Mouse (Mus musculus): ENCODE measurements at regions not wholly inside any gene's neighbourhood (a gene's known extent, or its start where the extent isn't known, plus 50 kb on each side); places are given as distances from the start of the nearest gene placed in this dataset.

GRCm38 (mm10) chr12:107127591-107127990 lies 360.8 kb upstream of the 3110018I06Rik start:
- Histone ChIP-seq H3K4me3 (ENCODE audit: insufficient read depth in 1 of 2, low read depth in 1 of 2, low read length in 2 of 2, poor library complexity in 1 of 2, severe bottlenecking in 1 of 2) (no peak overlapping the region), H3K27ac (ENCODE audit: insufficient read depth, low read depth, low read length, poor library complexity, severe bottlenecking) (no peak overlapping the region), H3K9me3 (ENCODE audit: control insufficient read depth, insufficient read depth, low read depth, low read length) (no peaks in the 10 kb centered on the region), H3K36me3 (ENCODE audit: control insufficient read depth, insufficient read depth, low read length, poor library complexity, severe bottlenecking) (no peaks in the 10 kb centered on the region), H3K9ac (ENCODE audit: insufficient read depth, low read depth, low read length, poor library complexity, severe bottlenecking) (no peak overlapping the region), H3K4me1 (ENCODE audit: control insufficient read depth in 2 of 2, insufficient read depth in 2 of 2, low read length in 2 of 2, poor library complexity in 1 of 2) (no peaks in the 10 kb centered on the region)
- TF ChIP-seq CHD2 (IDR thresholded peaks at IDR 0.05; ENCODE audit: low read depth, low read length) (no peak), HCFC1 (IDR thresholded peaks at IDR 0.05; ENCODE audit: borderline replicate concordance, insufficient read depth, low read length) (no peak), MAFK (IDR thresholded peaks at IDR 0.05; ENCODE audit: insufficient read depth, low read depth, low read length) (no peak), ZNF384 (IDR thresholded peaks at IDR 0.05; ENCODE audit: low read depth, low read length) (no peak), ZC3H11A (IDR thresholded peaks at IDR 0.05; ENCODE audit: borderline replicate concordance, low read depth, low read length) (no peak)
- in situ Hi-C loops (cut with MboI; ENCODE audit: low sequenced_read_pairs in 2 of 2, unreplicated experiment in 2 of 2), result no loop called here
- no peak for DNase-seq (ENCODE audit: low read depth, low spot score)

GRCm38 (mm10) chr12:107129232-107129631 lies 359.2 kb upstream of the 3110018I06Rik start:
- no peak overlapping the region for H3K9ac ChIP-seq (ENCODE audit: insufficient read depth, low read depth, low read length, poor library complexity, severe bottlenecking)
- no peaks in the 10 kb centered on the region for H3K4me1 ChIP-seq (ENCODE audit: control insufficient read depth in 2 of 2, insufficient read depth in 2 of 2, low read length in 2 of 2, poor library complexity in 1 of 2)
- H3K4me3 ChIP-seq (ENCODE audit: insufficient read depth in 1 of 2, low read depth in 1 of 2, low read length in 2 of 2, poor library complexity in 1 of 2, severe bottlenecking in 1 of 2), result no peak overlapping the region
- no peak overlapping the region for H3K27ac ChIP-seq (ENCODE audit: insufficient read depth, low read depth, low read length, poor library complexity, severe bottlenecking)
- no peak for DNase-seq (ENCODE audit: low read depth, low spot score)
- H3K9me3 ChIP-seq (ENCODE audit: control insufficient read depth, insufficient read depth, low read depth, low read length), result no peaks in the 10 kb centered on the region
- no peak for TF ChIP-seq CHD2 (IDR thresholded peaks at IDR 0.05; ENCODE audit: low read depth, low read length)
- TF ChIP-seq HCFC1 (IDR thresholded peaks at IDR 0.05; ENCODE audit: borderline replicate concordance, insufficient read depth, low read length), result no peak
- no peak for TF ChIP-seq MAFK (IDR thresholded peaks at IDR 0.05; ENCODE audit: insufficient read depth, low read depth, low read length)
- no peak for TF ChIP-seq ZC3H11A (IDR thresholded peaks at IDR 0.05; ENCODE audit: borderline replicate concordance, low read depth, low read length)
- no peak for TF ChIP-seq ZNF384 (IDR thresholded peaks at IDR 0.05; ENCODE audit: low read depth, low read length)
- in situ Hi-C loops (cut with MboI; ENCODE audit: low sequenced_read_pairs in 2 of 2, unreplicated experiment in 2 of 2), result no loop called here
- no peaks in the 10 kb centered on the region for H3K36me3 ChIP-seq (ENCODE audit: control insufficient read depth, insufficient read depth, low read length, poor library complexity, severe bottlenecking)

DNA sequence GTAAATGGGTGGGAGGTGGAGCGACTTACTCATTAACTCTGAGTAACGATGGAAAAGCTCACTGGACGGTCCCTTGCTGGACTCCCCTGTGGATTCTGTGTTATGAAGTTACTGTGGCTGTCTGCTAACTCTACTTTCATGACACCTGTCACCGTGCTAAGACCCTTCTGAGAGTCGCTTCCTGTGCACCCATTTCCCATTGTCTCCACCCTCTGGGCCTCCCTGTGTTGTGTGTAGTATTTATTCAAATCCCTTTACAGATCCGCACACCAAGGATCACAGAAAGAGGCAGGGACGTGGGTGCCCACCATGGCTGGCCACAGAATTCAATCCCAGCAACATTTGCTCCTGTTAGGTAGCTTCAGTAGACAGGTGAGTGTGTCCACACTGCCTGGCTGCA lies 357.1 kb upstream of the 3110018I06Rik start:
- in situ Hi-C loops (cut with MboI; ENCODE audit: low sequenced_read_pairs in 2 of 2, unreplicated experiment in 2 of 2), result no loop called here
- no peak overlapping the region for H3K27ac ChIP-seq (ENCODE audit: insufficient read depth, low read depth, low read length, poor library complexity, severe bottlenecking)
- H3K36me3 ChIP-seq (ENCODE audit: control insufficient read depth, insufficient read depth, low read length, poor library complexity, severe bottlenecking), result no peaks in the 10 kb centered on the region
- H3K4me1 ChIP-seq (ENCODE audit: control insufficient read depth in 2 of 2, insufficient read depth in 2 of 2, low read length in 2 of 2, poor library complexity in 1 of 2), result no peaks in the 10 kb centered on the region
- H3K9me3 ChIP-seq (ENCODE audit: control insufficient read depth, insufficient read depth, low read depth, low read length), result no peaks in the 10 kb centered on the region
- no peak overlapping the region for H3K9ac ChIP-seq (ENCODE audit: insufficient read depth, low read depth, low read length, poor library complexity, severe bottlenecking)
- TF ChIP-seq CHD2 (IDR thresholded peaks at IDR 0.05; ENCODE audit: low read depth, low read length), result no peak
- no peak overlapping the region for H3K4me3 ChIP-seq (ENCODE audit: insufficient read depth in 1 of 2, low read depth in 1 of 2, low read length in 2 of 2, poor library complexity in 1 of 2, severe bottlenecking in 1 of 2)
- no peak for DNase-seq (ENCODE audit: low read depth, low spot score)

DNA sequence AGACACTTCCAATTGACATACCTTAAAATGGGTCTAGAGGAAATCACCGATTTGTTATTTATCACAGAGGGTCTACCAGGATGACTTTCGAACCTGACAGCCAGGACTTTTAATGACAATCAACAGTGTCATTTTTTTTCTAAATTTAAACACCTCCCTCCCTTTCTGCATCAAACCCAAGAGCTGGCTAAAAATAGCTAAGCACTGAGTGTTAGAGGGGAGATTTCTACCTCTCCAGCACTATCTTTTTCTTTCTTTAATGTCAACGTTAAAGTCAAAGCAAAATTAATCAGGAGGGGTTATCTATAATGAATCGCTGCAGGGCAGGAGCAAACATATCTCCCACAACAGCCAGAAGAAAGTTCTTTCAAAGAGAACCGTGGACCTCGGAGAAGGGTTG lies 356.6 kb upstream of the 3110018I06Rik start:
- TF ChIP-seq ZNF384 (IDR thresholded peaks at IDR 0.05; ENCODE audit: low read depth, low read length), result no peak
- H3K4me1 ChIP-seq (ENCODE audit: control insufficient read depth in 2 of 2, insufficient read depth in 2 of 2, low read length in 2 of 2, poor library complexity in 1 of 2), result no peaks in the 10 kb centered on the region
- no peak overlapping the region for H3K9ac ChIP-seq (ENCODE audit: insufficient read depth, low read depth, low read length, poor library complexity, severe bottlenecking)
- H3K4me3 ChIP-seq (ENCODE audit: insufficient read depth in 1 of 2, low read depth in 1 of 2, low read length in 2 of 2, poor library complexity in 1 of 2, severe bottlenecking in 1 of 2), result no peak overlapping the region
- DNase-seq (ENCODE audit: low read depth, low spot score), result no peak
- no peaks in the 10 kb centered on the region for H3K9me3 ChIP-seq (ENCODE audit: control insufficient read depth, insufficient read depth, low read depth, low read length)
- no peak overlapping the region for H3K27ac ChIP-seq (ENCODE audit: insufficient read depth, low read depth, low read length, poor library complexity, severe bottlenecking)
- H3K36me3 ChIP-seq (ENCODE audit: control insufficient read depth, insufficient read depth, low read length, poor library complexity, severe bottlenecking), result no peaks in the 10 kb centered on the region
- in situ Hi-C loops (cut with MboI; ENCODE audit: low sequenced_read_pairs in 2 of 2, unreplicated experiment in 2 of 2), result no loop called here

GRCm38 (mm10) chr12:107132501-107132900 lies 355.9 kb upstream of the 3110018I06Rik start:
- Histone ChIP-seq H3K4me3 (ENCODE audit: insufficient read depth in 1 of 2, low read depth in 1 of 2, low read length in 2 of 2, poor library complexity in 1 of 2, severe bottlenecking in 1 of 2) (no peak overlapping the region), H3K4me1 (ENCODE audit: control insufficient read depth in 2 of 2, insufficient read depth in 2 of 2, low read length in 2 of 2, poor library complexity in 1 of 2) (no peaks in the 10 kb centered on the region), H3K36me3 (ENCODE audit: control insufficient read depth, insufficient read depth, low read length, poor library complexity, severe bottlenecking) (no peaks in the 10 kb centered on the region), H3K9ac (ENCODE audit: insufficient read depth, low read depth, low read length, poor library complexity, severe bottlenecking) (no peak overlapping the region), H3K27ac (ENCODE audit: insufficient read depth, low read depth, low read length, poor library complexity, severe bottlenecking) (no peak overlapping the region), H3K9me3 (ENCODE audit: control insufficient read depth, insufficient read depth, low read depth, low read length) (no peaks in the 10 kb centered on the region)
- DNase-seq (ENCODE audit: low read depth, low spot score), result no peak
- in situ Hi-C loops (cut with MboI; ENCODE audit: low sequenced_read_pairs in 2 of 2, unreplicated experiment in 2 of 2), result no loop called here
- TF ChIP-seq MAFK (IDR thresholded peaks at IDR 0.05; ENCODE audit: insufficient read depth, low read depth, low read length), result no peak
- TF ChIP-seq ZC3H11A (IDR thresholded peaks at IDR 0.05; ENCODE audit: borderline replicate concordance, low read depth, low read length), result no peak
- TF ChIP-seq CHD2 (IDR thresholded peaks at IDR 0.05; ENCODE audit: low read depth, low read length), result no peak
- no peak for TF ChIP-seq HCFC1 (IDR thresholded peaks at IDR 0.05; ENCODE audit: borderline replicate concordance, insufficient read depth, low read length)
- no peak for TF ChIP-seq ZNF384 (IDR thresholded peaks at IDR 0.05; ENCODE audit: low read depth, low read length)

All from ES-E14 (cell line).